Comparison of ENCODE assay signal across 35 mouse cellular contexts in the genomic region with DNA sequence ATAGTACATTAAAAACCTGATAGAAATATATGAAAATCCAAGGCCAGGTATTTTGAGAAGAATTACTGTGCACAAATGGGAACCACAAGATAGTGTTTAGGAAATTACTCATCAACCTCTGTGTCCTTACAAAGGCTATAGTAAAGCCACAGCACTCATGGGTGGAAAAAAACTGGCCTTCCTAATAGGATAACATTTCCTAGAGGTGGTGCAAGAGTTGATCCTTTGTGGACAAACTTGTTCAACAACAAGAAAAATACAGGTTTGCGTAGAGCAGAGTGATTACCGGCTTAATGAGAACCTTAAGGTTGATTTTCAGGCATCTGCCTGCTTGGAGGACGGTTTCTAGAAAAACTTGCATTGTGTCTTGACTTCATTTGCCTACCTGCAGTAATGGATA.
"Had no signal": no experiment of that assay in that cellular context is flagged by ENCODE, and none has a peak within 500 bp of the region (broad histone marks: within the 10 kb centered on the region; RNA-seq: fewer than 3 reads in every experiment).

No protein-coding gene starts in this region.

- DNase-seq: heart, postnatal 10 days; heart, postnatal 14 days; heart, postnatal 36 days; heart, postnatal 4 days; kidney, adult 11 months; kidney, adult 18-20 months; kidney, adult 2 months; kidney, adult 8-10 months; kidney, adult 9 months; kidney, postnatal 10 days; kidney, postnatal 14 days; kidney, postnatal 25 days; kidney, postnatal 36 days; kidney, postnatal 4 days; layer of hippocampus, adult 9-11 months; layer of hippocampus, postnatal 36 days had no signal

- H3K36me3 ChIP-seq: heart, embryonic 10.5 days; heart, embryonic 12.5 days; heart, embryonic 13.5 days; heart, embryonic 15.5 days; hindbrain, embryonic 10.5 days; hindbrain, embryonic 12.5 days; hindbrain, embryonic 13.5 days; hindbrain, embryonic 15.5 days; intestine, embryonic 15.5 days; kidney, embryonic 15.5 days had no signal

- H3K4me3 ChIP-seq: heart, embryonic 10.5 days; heart, embryonic 12.5 days; heart, embryonic 13.5 days; heart, embryonic 15.5 days; hindbrain, embryonic 10.5 days; hindbrain, embryonic 12.5 days; hindbrain, embryonic 13.5 days; hindbrain, embryonic 15.5 days; intestine, embryonic 15.5 days; kidney, embryonic 15.5 days; layer of hippocampus, adult 2 months had no signal

- H3K9me3 ChIP-seq: heart, embryonic 10.5 days; heart, embryonic 15.5 days; hindbrain, embryonic 10.5 days; hindbrain, embryonic 12.5 days; hindbrain, embryonic 15.5 days; intestine, embryonic 15.5 days; kidney, embryonic 15.5 days had no signal

- H3K9ac ChIP-seq: heart, embryonic 12.5 days; heart, embryonic 13.5 days; heart, embryonic 15.5 days; hindbrain, embryonic 12.5 days; hindbrain, embryonic 13.5 days; hindbrain, embryonic 14.5 days; hindbrain, embryonic 15.5 days; intestine, embryonic 15.5 days; kidney, embryonic 15.5 days had no signal

- H3K27me3 ChIP-seq: heart, embryonic 12.5 days; heart, embryonic 13.5 days; heart, embryonic 15.5 days; hindbrain, embryonic 12.5 days; hindbrain, embryonic 13.5 days; hindbrain, embryonic 15.5 days; intestine, embryonic 15.5 days; kidney, embryonic 15.5 days had no signal

- H3K4me2 ChIP-seq: heart, embryonic 11.5 days; heart, embryonic 12.5 days; heart, embryonic 13.5 days; heart, embryonic 15.5 days; hindbrain, embryonic 12.5 days; hindbrain, embryonic 13.5 days; hindbrain, embryonic 14.5 days; hindbrain, embryonic 15.5 days; intestine, embryonic 15.5 days; kidney, embryonic 15.5 days had no signal

- H3K27ac ChIP-seq: heart, embryonic 10.5 days; heart, embryonic 13.5 days; heart, embryonic 15.5 days; hindbrain, embryonic 10.5 days; hindbrain, embryonic 12.5 days; hindbrain, embryonic 13.5 days; hindbrain, embryonic 14.5 days; hindbrain, embryonic 15.5 days; hindbrain, postnatal 0 days; intestine, embryonic 15.5 days; kidney, embryonic 15.5 days; kidney, postnatal 0 days; layer of hippocampus, adult 2 months had no signal

- H3K4me1 ChIP-seq: heart, embryonic 10.5 days; heart, embryonic 13.5 days; hindbrain, embryonic 10.5 days; hindbrain, embryonic 12.5 days; hindbrain, embryonic 13.5 days; hindbrain, embryonic 15.5 days; intestine, embryonic 15.5 days had no signal

- ATAC-seq: hindbrain, embryonic 16.5 days; hindbrain, postnatal 0 days; inflammation-experienced regulatory T-cells, adult 6 months; intestine, embryonic 15.5 days; intestine, embryonic 16.5 days; intestine, postnatal 0 days had no signal
